Mouse (Mus musculus) A20 (cell line): ENCODE results near the gene Sept8.
"Not testable (repeated sequence)": the region's sequence is repeated elsewhere in the genome, so short reads cannot be mapped to it uniquely, and the experiment has no call there.

Source experiments
- DNase-seq: peaks from one replicate; pipeline ENCODE4 v3.0.0-alpha.2; 2011; ENCODE audit warnings: low read depth, low spot score

Sept8 gene

DNA sequence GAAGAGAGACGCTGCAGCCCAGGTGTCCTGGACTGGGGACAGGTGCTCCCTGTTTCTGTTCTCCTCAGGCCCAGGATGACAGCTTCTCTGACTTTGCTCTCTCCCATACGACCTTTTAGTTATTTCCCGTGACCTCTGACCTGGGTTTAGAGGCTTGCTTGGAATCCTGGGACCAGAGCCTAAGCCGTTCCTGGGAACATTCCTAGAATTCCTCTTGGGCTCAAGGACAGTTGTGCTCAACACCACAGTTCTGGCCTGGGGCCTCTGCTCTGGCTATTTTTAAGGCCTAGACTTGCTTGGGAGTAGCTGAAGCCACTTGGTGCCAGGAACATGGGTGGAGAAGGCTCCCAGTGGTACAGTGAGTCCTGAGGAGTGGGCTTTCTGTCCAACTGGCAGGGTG is 6.4 kb downstream of the Sept8 start:
- no peak for DNase-seq

DNA sequence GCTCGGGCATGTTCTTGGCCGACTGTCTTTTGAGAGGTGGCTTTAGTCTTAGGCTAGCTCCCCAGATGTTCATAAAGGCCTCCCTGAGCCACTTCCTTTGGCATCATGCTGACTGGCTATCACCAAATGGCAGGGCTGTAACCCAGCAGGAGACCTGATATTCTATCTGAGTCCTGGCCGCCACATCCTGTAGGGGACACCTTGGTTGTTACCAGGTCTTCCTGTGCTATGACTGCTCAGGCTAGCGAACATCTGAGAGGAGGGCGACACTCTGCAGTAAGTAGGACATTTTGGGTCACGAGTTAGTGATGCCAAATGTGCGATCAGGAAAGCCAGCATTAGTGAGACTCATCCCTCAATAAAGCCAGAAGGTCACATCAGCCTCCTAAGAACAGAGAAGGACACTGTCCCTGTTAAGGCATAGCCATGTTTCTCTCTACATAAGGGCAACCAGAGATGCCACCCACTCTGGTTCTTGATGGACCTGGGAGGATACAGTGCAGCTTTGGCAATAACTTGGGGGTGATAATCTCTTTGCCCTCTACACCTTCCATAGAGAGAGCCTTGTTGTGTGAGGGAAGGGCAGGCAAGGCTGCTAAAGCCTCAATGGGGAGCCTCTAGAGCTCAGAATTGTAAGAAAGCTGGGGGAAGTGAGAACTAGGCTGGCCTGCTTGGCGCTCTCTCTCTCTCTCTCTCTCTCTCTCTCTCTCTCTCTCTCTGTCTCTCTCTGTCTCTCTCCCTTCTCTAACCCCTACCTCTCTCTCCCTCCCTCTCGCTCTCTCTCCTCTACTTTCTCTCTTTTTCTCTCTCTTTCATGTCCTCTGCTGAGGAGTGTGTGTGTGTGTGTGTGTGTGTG is 9.6 kb downstream of the Sept8 start:
- DNase-seq: no peak

DNA sequence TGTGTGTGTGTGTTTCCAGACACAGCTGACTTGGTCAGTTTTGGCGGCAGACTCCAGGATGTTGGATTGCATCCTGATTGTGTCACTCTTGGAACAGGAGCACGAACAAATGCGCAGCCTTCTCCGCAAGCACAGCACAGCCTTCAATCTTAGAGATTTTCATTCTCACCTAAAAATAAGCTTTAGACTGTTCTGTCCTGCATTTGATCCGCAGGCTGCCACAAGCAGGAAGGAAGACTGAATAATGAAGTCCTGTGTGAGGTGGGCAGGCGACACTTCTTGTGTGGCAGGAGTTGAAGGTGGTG is 10.1 kb downstream of the Sept8 start:
- DNase-seq: no peak

DNA sequence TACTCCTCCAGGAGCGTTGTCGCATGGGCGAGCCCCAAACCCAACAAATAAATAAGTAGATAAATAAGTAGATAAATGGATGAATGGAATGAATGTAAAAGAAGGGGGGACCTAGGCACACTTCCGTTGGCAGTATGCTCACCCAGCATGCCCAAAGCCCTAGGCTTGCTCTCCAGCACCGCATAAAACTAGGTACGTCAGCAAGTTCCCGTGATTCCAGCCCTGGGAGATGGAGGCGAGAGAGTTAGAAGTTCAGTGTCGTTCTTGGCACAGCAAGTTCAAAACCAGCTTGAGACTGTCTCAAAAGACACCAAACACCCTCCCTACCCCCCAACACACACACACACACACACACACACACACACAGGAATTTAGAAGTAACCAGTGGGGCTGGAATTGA is 10.9 kb downstream of the Sept8 start:
- no peak for DNase-seq

DNA sequence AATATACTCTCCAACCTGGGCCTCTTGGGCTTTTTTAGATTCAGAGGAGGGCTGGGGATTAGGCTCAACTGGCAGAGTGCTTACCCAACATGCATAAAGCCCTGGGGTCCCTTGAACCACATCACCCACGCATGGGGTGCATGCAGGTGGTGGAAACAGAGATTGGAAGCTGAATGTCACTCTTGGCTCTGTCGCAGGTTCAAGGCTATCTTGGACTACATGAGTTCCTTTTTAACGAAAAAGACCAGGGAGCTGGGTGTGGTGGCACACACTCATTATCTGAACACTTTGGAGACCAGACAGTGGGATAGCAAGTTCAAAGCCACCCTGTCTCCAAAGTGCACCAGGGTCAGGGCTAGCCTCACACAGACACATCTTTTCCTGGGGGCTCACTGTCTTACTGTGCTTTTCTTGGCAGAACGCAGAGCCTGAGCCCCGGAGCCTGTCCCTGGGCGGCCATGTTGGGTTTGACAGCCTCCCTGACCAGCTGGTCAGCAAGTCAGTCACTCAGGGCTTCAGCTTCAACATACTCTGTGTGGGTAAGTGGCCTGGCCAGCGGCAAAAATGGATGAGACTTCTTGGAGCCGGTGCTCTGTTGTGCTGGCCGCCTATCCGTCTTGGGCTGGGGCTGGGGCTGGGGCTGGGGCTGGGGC is 12.6 kb downstream of the Sept8 start:
- no peak for DNase-seq

DNA sequence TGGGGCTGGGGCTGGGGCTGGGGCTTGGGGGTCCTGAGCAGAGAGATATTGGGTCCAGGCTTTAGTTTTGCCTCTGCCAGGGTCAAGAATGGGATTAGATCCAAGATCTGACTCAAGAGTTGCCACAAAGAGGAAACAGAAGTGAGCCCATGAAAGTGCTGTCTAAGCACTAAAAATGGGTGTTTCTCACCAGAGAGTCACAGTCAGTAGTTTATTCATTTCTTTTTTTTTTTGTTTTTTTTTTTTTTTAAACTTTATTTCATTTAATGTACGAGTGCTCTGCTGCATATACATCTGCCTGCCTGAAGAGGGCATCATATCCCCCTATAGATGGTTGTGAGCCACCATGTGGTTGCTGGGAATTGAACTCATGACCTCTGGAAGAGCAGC is 13.2 kb downstream of the Sept8 start:
- DNase-seq: no peak

DNA sequence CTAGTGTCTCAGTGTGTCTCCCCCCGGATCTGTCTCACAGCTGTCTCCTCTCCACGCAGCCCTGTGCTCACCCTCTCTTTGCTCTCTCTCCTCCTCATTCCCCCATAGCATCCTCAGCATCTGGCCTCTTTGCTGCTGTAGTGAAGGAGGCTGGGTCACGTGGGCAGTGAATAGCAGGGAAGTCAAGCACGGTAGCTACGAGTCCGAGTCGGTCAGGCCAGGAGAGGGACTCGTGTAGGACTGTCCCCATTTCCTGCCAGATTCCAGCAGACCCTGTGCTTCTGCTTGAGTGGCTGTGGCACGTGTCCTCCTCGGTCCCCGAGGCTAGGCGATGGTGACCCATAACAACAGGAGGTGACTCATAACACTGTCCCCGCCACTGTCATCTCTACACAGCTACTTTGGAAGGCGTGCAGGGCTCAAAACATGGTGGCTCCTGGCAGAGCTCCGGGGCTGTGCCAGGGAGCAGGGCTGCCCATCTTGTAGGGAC is 20.0 kb downstream of the Sept8 start:
- no peak for DNase-seq

DNA sequence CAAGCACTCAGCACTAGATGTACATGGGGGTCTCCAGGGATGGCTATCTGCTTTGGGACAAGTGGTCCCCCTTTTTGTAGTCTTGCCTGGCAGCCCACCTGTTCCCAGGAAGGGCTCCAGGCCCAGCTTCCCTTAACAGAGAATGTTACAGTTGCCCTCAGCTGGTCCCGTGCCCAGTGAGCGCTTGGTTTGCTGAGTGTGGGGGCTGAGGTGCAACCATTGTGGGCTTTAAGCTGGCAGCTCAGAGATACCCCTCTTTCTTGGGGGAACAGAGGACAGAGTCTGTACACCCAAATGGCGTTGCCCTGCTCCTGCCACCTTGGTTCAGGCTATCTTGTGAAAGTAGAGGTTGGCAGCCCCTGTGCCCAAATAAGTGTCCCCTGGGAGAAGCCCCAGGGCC is 21.3 kb downstream of the Sept8 start:
- no peak for DNase-seq

DNA sequence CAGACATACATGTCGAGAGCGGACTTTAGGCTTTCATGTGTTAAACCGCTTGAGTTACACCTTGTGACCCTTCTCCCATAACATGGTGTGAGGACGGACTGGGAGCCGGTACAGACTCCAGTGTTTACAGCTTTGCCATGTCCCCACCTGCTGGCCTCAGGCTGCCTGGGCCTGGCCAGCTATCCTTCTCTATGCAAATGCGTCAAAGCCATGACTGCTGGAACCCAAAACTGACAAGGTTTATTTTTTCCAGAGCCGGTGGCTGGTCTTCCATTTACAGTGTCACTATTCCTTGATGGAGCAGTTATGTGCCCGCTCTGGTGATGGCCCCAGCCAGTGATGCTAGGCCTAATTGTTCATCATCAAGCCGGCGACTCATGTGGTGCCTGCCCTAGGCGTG is 22.2 kb downstream of the Sept8 start:
- no peak for DNase-seq

DNA sequence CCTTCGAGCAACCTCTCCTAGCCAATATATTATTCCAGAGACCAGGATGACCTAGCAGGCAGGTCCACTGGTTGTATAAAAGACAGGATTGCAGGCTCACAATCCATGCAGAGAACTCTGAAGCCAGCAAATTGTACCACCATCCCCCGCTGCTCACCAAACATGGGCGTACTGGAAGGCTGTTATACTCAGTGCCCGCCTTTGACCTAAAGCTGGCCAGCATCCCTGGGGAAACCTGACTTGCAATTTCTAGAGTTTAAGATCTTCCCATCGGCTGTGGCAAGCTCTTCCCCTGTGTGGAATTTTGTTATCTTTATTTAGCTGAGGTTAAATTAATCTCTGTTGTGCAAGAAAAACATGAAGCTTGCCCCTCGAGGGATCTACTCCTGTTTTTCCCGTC is 24.0 kb downstream of the Sept8 start:
- DNase-seq: no peak

DNA sequence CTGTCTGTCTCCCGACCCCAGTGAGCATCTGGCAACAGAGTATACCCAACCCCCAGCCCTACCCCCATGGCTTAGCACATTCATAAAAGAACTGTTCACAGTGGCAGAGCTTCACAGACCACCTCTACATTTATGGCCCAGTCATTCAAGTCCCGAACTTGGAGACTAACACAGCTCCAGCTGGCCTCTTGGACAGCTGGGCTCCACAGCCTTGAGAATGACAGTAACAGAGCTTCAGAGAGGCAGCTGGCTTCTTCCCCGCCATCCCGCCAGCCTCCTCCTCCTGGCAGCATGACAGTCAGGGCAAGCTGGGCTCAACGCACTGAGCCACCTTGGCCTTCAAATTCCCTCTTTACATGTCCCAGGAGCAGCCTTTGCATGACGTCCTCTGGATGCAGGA is 27.2 kb downstream of the Sept8 start:
- DNase-seq: no peak

DNA sequence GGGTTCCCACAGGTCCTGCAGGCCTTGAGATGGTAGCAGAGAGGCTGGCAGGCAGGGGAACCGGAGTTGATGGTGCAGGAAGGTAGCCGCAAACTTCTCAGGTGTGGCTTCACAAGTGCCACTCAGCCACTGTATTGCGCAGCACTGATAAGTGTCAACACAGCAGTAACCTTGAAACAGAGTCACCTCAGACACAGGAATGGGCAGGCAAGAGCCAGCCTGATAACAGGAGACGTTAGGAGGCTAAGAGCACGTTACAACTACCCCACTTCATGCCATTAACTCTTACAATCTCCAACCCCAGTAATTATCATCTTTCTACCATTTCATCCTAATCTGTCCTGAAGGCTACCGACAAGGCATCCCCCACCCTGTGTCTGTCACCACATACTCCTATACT is 28.5 kb downstream of the Sept8 start:
- DNase-seq: no peak

DNA sequence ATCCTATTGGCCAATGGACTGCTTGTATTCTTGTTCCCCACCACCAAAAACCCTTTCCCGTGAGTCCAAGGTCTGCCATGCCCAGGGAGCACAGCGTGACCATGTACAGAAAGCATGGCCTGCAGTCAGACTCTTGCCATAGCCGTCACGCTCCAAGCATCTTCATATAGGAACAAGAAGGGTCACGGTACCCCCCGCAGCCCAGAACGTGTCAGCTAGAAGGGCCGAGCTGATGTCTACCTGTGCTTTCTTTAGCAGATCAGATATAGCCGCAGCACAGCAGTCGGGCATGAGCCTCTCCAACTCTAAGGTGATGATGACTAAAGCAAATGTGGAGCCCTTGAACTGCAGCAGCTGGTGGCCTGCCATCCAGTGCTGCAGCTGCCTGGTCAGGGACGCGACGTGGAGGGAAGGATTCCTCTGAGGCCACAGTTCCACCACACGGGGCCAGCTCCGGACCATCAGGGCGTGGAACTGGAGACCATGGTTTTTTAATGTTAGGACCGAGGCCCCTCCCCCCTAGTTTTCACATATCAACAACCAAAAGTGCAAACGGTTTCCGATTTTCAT is 29.1 kb downstream of the Sept8 start:
- DNase-seq: no peak

DNA sequence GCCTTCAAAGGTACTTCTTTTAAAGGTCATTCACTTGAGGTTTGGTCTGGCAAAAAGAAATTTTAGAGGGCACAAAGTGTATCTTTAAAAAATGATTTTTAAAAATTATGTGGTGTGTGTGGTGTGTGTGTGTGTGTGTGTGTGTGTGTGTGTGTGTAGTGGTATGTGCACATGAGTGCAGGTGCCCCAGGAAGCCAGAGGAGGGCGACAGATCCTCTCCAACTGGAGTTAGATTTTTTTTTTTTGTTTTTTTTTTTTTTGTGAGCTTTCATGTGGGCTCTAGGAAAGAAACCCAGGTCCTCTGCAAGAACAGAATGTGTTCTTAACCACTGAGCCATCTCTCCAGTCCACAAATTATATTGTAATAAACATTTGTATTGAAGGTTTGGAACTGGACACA is 31.7 kb downstream of the Sept8 start:
- DNase-seq: no peak

DNA sequence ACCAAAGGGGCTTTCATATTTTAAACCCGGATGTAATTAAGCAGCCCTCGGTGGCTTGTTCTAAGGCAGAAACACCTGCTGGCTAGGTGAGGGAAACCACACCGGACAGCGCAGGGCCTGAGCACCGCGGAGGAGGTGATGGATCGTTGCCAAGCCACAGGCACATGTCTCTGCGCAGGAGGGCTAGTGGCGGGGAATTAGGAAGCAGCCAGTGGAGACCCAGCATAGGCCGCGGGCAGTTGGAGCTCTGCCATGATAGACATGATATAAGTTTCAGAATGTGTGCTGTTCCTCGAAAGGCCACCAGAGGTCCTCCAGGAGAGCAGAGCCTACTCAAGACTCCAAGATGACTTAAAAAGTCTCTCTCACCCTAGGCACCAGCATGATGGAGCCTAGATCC is 32.7 kb downstream of the Sept8 start:
- DNase-seq: peak; percentile 36

DNA sequence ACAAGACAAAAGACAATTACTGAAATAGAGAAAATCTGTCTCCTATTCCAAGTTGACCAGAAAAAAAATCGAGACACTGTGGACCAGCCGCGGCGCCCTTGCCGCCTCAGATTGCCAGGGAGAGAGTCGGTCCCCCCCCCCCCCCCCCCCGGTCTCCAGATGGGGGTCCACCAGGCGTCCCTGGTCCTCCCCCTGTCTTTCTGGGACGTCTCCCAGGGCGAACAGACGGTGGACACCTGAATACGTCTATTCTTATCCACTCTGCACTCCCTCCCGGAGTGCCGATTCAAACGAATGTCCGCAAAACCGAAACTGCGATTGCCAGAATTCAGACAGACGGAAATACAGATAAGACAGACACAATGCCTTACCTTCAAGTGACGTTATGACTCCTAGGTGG is 37.5 kb downstream of the Sept8 start:
- not testable (repeated sequence) for DNase-seq

DNA sequence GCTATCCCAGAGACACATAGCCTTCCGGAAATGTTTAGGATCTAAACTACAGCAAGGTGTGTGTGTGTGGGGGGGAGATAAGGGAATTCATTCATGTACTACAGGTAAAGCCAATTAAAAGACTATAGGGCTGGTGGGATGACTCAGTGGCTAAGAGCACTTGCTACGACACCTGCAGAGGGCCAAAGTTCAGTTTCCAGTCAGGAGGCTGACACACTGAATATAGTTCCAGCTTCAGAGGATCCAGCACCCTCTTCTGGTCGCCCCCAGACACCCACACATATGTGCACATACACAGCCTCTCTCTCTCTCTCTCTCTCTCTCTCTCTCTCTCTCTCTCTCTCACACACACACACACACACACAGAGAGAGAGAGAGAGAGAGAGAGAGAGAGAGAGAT is 38.9 kb downstream of the Sept8 start:
- DNase-seq: not testable (repeated sequence)

DNA sequence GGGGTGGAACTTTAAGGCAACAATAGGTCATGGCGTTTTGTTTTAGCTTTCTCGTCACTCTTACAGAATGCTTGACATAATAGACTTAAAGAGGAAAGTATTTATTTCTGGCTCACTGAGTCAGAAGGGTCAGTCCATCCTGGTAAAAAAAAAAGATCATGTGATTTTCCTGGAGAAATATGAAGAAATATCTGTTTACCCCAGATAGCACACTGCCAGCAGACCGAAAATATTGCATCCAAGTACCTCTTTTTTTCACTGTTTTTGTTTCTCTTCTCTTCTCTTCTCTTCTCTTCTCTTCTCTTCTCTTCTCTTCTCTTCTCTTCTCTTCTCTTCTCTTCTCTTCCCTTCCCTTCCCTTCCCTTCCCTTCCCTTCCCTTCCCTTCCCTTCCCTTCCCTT is 40.9 kb downstream of the Sept8 start:
- not testable (repeated sequence) for DNase-seq

DNA sequence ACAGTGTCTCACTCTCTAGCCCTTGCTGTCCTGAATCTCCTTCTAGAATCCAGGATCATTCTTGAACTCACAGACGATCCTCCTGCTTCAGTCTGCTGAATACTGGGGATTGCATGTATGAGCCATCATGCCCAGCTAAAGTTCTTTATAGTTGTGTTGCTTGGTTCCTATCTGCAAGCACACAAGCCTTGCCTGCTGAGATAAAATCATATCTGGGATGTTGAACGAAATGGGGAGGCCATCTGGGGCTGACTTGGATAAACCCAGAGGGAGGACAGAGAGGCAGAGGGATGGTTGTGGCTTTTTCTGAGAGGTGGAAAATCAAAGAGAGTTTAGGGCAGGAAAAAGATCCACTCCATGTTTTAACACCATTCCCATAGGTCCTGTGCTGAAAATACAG is 42.9 kb downstream of the Sept8 start:
- no peak for DNase-seq

DNA sequence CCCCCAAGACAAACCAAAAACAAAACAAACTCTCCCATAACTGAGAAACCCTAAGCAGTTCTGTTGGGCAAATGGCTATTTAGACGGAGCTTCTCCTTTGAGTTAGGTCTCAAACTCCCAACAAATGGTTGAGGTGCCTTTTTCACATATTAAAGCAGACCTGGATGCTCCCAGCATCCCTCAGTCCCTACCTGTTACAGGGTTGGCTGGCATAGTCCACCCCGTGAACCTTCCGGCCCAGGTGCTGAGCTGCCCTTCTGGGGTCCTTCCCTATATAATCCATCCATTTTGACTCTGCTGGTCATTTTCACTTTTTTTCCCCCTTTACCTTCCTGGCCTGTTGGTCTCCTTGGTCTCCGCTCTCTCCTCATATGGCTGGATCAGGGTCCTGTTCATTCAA is 47.6 kb downstream of the Sept8 start:
- DNase-seq: no peak

DNA sequence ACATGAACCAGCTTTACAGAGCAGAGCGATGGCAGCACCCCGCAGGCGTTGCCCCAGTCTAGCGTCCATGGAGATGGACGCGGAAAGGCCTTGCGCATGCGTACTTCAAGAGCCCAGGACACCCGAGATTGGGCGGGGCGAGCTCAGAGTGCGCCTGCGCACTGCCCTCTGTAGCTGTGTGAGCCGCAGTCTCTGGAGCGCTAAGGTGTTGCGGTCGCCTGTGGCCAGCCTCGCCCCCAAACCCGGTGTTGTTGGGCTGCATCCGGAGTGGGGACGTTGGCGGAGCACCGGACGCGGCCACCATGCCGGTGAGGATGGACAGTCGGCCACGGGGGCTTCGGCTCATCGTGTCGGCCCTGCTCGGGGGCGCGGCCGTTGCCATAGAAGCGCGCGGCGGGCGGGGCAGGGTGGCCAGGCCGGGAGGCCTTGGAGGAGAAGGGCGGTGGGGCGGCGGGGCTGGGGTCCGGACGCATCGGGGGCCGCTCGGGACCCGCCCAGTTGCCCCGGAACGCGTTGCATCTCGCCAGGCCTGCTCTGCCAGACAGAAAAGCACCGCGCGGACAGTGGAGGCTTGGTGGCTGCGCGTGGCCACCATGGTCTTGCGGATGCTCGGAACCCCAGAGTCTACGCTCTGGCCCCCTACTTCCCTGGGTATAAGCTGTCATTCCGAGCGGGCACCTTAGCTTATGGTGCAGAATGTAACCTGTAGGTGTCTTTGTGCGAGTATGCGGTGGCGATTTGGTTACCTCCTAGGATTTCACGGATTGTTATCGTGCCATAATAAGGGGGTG is 48.4 kb downstream of the Sept8 start, which contains the start of gene Kif3a:
TSS of gene Kif3a (plus strand) at position 156 of the 791 bp plus-strand sequence.
- DNase-seq: peak; percentile 96

DNA sequence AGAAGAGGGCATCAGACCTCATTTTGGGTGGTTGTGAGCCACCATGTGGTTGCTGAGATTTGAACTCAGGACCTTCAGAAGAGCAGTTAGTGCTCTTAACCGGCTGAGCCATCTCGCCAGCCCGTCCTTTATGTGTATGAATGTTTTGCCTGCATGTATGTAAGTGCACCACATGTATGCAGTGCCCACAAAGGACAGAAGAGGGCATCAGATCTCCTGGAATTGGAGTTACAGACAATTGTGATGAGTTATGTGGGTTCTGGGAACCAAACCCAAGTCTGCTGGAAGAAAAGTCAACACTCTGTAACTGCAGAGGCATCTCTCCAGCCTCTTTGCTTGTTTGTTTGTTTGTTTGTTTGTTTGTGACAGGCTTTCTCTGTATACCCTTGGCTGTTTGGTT is 61.5 kb downstream of the Sept8 start:
- DNase-seq: peak; percentile 19
